Mouse (Mus musculus) embryo, embryonic 11.5 days (tissue): ENCODE measurements at regions not wholly inside any gene's neighbourhood (a gene's known extent, or its start where the extent isn't known, plus 50 kb on each side); places are given as distances from the start of the nearest gene placed in this dataset.

Experiments
- DNase-seq: peaks from one replicate; pipeline ENCODE4 v3.0.0-alpha.2; 2012; ENCODE audit warnings: low read depth, low spot score

- no peak for DNase-seq
These were observed 1100.8 kb upstream of the Gm7489 start for GRCm38 (mm10) chr15:52783940-52784339.

GRCm38 (mm10) chr15:52785196-52785595 is 1099.5 kb upstream of the Gm7489 start:
- no peak for DNase-seq

- DNase-seq = no peak
These were observed 1098.7 kb upstream of the Gm7489 start for GRCm38 (mm10) chr15:52785976-52786375.

GRCm38 (mm10) chr15:52805479-52806199 is 1079.1 kb upstream of the Gm7489 start:
- DNase-seq = no peak

GRCm38 (mm10) chr15:52808622-52809021 is 1076.1 kb upstream of the Gm7489 start:
- no peak for DNase-seq

GRCm38 (mm10) chr15:52820796-52821195 is 1063.9 kb upstream of the Gm7489 start:
- no peak for DNase-seq

GRCm38 (mm10) chr15:52836896-52837295 is 1047.8 kb upstream of the Gm7489 start:
- no peak for DNase-seq

- DNase-seq = no peak
These were observed 1036.6 kb upstream of the Gm7489 start for GRCm38 (mm10) chr15:52848132-52848531.

- no peak for DNase-seq
These were observed 1026.0 kb upstream of the Gm7489 start for GRCm38 (mm10) chr15:52858682-52859081.

GRCm38 (mm10) chr15:52863494-52863893 is 1021.2 kb upstream of the Gm7489 start:
- DNase-seq = no peak

- DNase-seq = no peak
These were observed 992.3 kb upstream of the Gm7489 start for GRCm38 (mm10) chr15:52892244-52892950.

- no peak for DNase-seq
These were observed 986.6 kb upstream of the Gm7489 start for GRCm38 (mm10) chr15:52898107-52898506.

GRCm38 (mm10) chr15:52899403-52899802 is 985.3 kb upstream of the Gm7489 start:
- DNase-seq = no peak

- no peak for DNase-seq
These were observed 984.9 kb upstream of the Gm7489 start for GRCm38 (mm10) chr15:52899822-52900221.

GRCm38 (mm10) chr15:52905231-52905630 is 979.5 kb upstream of the Gm7489 start:
- no peak for DNase-seq

GRCm38 (mm10) chr15:52907217-52907616 is 977.5 kb upstream of the Gm7489 start:
- DNase-seq = no peak

GRCm38 (mm10) chr15:52922277-52922676 is 962.4 kb upstream of the Gm7489 start:
- DNase-seq = no peak

GRCm38 (mm10) chr15:52928408-52928807 is 956.3 kb upstream of the Gm7489 start:
- no peak for DNase-seq

- DNase-seq = no peak
These were observed 947.6 kb upstream of the Gm7489 start for GRCm38 (mm10) chr15:52937138-52937537.

- DNase-seq = no peak
These were observed 940.1 kb upstream of the Gm7489 start for GRCm38 (mm10) chr15:52944592-52944991.

- no peak for DNase-seq
These were observed 936.5 kb upstream of the Gm7489 start for GRCm38 (mm10) chr15:52948196-52948595.

GRCm38 (mm10) chr15:52953480-52953879 is 931.2 kb upstream of the Gm7489 start:
- no peak for DNase-seq
